Mouse (Mus musculus) lung, embryonic 16.5 days (tissue): Measurements from ENCODE around the gene Cd109. TPM values are rescaled to one million over a fixed set of nuclear protein-coding genes. Genes with fewer than 3 reads are reported as not detected.
A peak's percentile ranks its signal among the peaks of the same experiment; 100 is the strongest.

Experiments used
- ATAC-seq: fragments of 200-750 bp; cut with Nextera tagmentation; 2 replicates; pipeline ENCODE4 v1.8.0; 2017; ENCODE audit warnings: low read depth, mild to moderate bottlenecking, moderate library complexity
- H3K27ac ChIP-seq: fragments of 300-500 bp; sonication (generic); 2 replicates; pipeline ENCODE4 v1.5.1; 2014; ENCODE audit warnings: mild to moderate bottlenecking, control low read depth, low read length
- H3K27me3 ChIP-seq: fragments of 300-500 bp; sonication (generic); 2 replicates; pipeline ENCODE4 v1.6.1; 2014; ENCODE audit warnings: low read depth, low read length, mixed read lengths; ENCODE audit not compliant: control insufficient read depth, insufficient read depth
- H3K36me3 ChIP-seq: fragments of 300-500 bp; sonication (generic); 2 replicates; pipeline ENCODE4 v1.6.1; 2014; ENCODE audit warnings: low read length; ENCODE audit not compliant: control insufficient read depth, insufficient read depth
- H3K4me1 ChIP-seq: fragments of 300-500 bp; sonication (generic); replicated peaks from 2 replicates; pipeline ENCODE4 v1.6.1; 2014; ENCODE audit warnings: low read length, mixed read lengths; ENCODE audit not compliant: control insufficient read depth, insufficient read depth
- H3K4me2 ChIP-seq: fragments of 300-500 bp; sonication (generic); 2 replicates; pipeline ENCODE4 v1.6.1; 2014; ENCODE audit warnings: low read depth, low read length, control low read depth
- H3K4me3 ChIP-seq: fragments of 300-500 bp; sonication (generic); 2 replicates; pipeline ENCODE4 v1.5.1; 2014; ENCODE audit warnings: mild to moderate bottlenecking, low read length, control low read depth
- H3K9ac ChIP-seq: fragments of 300-500 bp; sonication (generic); 2 replicates; pipeline ENCODE4 v1.6.1; 2014; ENCODE audit warnings: low read length, control low read depth
- H3K9me3 ChIP-seq: fragments of 300-500 bp; sonication (generic); 2 replicates; pipeline ENCODE4 v1.6.1; 2016; ENCODE audit warnings: low read length; ENCODE audit not compliant: control insufficient read depth
- WGBS: fragments of 180-500 bp; shearing (Covaris S2); extraction: QIAGEN DNeasy Blood & Tissue Kit; methylation state at CpG from one replicate; pipeline ENCODE4 v1.1.7; 2014; 5-methylcytosine and 5-hydroxymethylcytosine counted together
- polyA plus RNA-seq: library from polyadenylated mRNA; unstranded; fragments of >200 nt; fragmentation: Nextera tagmentation; extraction: Ambion mirVana; gene quantifications from 2 replicates; pipeline ENCODE4 v1.2.1, GENCODE M21; 2015

Cd109 gene
- polyA plus RNA-seq, 1 experiment from 2014 or later, result 10.7 TPM

GRCm38 (mm10) chr9:78590471-78590870 lies 24.9 kb upstream of the Cd109 start:
- no peaks in the 10 kb centered on the region for H3K27me3 ChIP-seq
- no peak overlapping the region for H3K4me2 ChIP-seq
- H3K9me3 ChIP-seq, result no peaks in the 10 kb centered on the region
- peaks cover 9% of the 10 kb centered on the region; the same call in 1 of the 2 replicates for H3K4me1 ChIP-seq
- no peak overlapping the region for H3K9ac ChIP-seq
- ATAC-seq, result no peak
- no peaks in the 10 kb centered on the region for H3K36me3 ChIP-seq
- H3K4me3 ChIP-seq, result no peak overlapping the region
- 92% methylated on average over 2 of the region's 2 CpGs for whole genome bisulfite sequencing
- no peak overlapping the region for H3K27ac ChIP-seq

- WGBS, result 81% methylated on average over 3 of the region's 3 CpGs
- no peaks in the 10 kb centered on the region for H3K4me1 ChIP-seq
- no peaks in the 10 kb centered on the region for H3K36me3 ChIP-seq
- no peak overlapping the region for H3K9ac ChIP-seq
- no peak overlapping the region for H3K4me3 ChIP-seq
- no peak overlapping the region for H3K4me2 ChIP-seq
- no peak for ATAC-seq
- no peaks in the 10 kb centered on the region for H3K27me3 ChIP-seq
- H3K27ac ChIP-seq, result no peak overlapping the region
- H3K9me3 ChIP-seq, result no peaks in the 10 kb centered on the region
Measured at GRCm38 (mm10) chr9:78595257-78595656, 20.1 kb upstream of the Cd109 start.

- no peak for ATAC-seq
- WGBS, result 88% methylated on average over 18 of the region's 18 CpGs
Measured at GRCm38 (mm10) chr9:78595769-78596555, 19.4 kb upstream of the Cd109 start.

GRCm38 (mm10) chr9:78596834-78597233 lies 18.5 kb upstream of the Cd109 start:
- H3K4me3 ChIP-seq, result no peak overlapping the region
- WGBS, result 4% methylated on average over 5 of the region's 5 CpGs
- ATAC-seq, result no peak

More at GRCm38 (mm10) chr9:78595769-78596555, 19.4 kb upstream of the Cd109 start:
- Histone ChIP-seq H3K4me3 (no peak overlapping the region), H3K4me2 (no peak overlapping the region), H3K4me1 (no peaks in the 10 kb centered on the region), H3K36me3 (no peaks in the 10 kb centered on the region), H3K9ac (no peak overlapping the region), H3K9me3 (no peaks in the 10 kb centered on the region), H3K27me3 (no peaks in the 10 kb centered on the region), H3K27ac (no peak overlapping the region)

GRCm38 (mm10) chr9:78599927-78600326 lies 15.4 kb upstream of the Cd109 start:
- H3K27me3 ChIP-seq, result no peaks in the 10 kb centered on the region
- no peaks in the 10 kb centered on the region for H3K36me3 ChIP-seq
- no peaks in the 10 kb centered on the region for H3K4me1 ChIP-seq
- H3K9me3 ChIP-seq, result no peaks in the 10 kb centered on the region
- no peak overlapping the region for H3K9ac ChIP-seq
- no peak overlapping the region for H3K4me2 ChIP-seq
- H3K4me3 ChIP-seq, result no peak overlapping the region
- no peak for ATAC-seq
- no peak overlapping the region for H3K27ac ChIP-seq
- 56% methylated on average over 5 of the region's 5 CpGs for WGBS

More at GRCm38 (mm10) chr9:78596834-78597233, 18.5 kb upstream of the Cd109 start:
- H3K4me2 ChIP-seq, result no peak overlapping the region
- H3K36me3 ChIP-seq, result no peaks in the 10 kb centered on the region
- no peaks in the 10 kb centered on the region for H3K4me1 ChIP-seq
- no peak overlapping the region for H3K9ac ChIP-seq
- H3K27ac ChIP-seq, result no peak overlapping the region
- H3K9me3 ChIP-seq, result no peaks in the 10 kb centered on the region
- H3K27me3 ChIP-seq, result no peaks in the 10 kb centered on the region

- no peaks in the 10 kb centered on the region for H3K27me3 ChIP-seq
- ATAC-seq, result no peak
- H3K4me2 ChIP-seq, result no peak overlapping the region
- H3K9me3 ChIP-seq, result no peaks in the 10 kb centered on the region
- no peak overlapping the region for H3K9ac ChIP-seq
- 42% methylated on average over 4 of the region's 4 CpGs for WGBS
- H3K27ac ChIP-seq, result no peak overlapping the region
- H3K4me3 ChIP-seq, result no peak overlapping the region
- H3K4me1 ChIP-seq, result no peaks in the 10 kb centered on the region
- H3K36me3 ChIP-seq, result no peaks in the 10 kb centered on the region
Measured at GRCm38 (mm10) chr9:78601046-78601730, 14.2 kb upstream of the Cd109 start.

GRCm38 (mm10) chr9:78614201-78614600 lies 1.1 kb upstream of the Cd109 start:
- 0 out of 2 replicates have a peak, but pooled peaks have one; percentile 19 for ATAC-seq
- Histone ChIP-seq H3K9me3 (no peaks in the 10 kb centered on the region), H3K27me3 (peaks cover 3% of the 10 kb centered on the region), H3K27ac (no peak overlapping the region), H3K9ac (no peak overlapping the region), H3K36me3 (no peaks in the 10 kb centered on the region), H3K4me2 (no peak overlapping the region), H3K4me1 (peaks cover 8% of the 10 kb centered on the region; the same call in 1 of the 2 replicates), H3K4me3 (no peak overlapping the region)
- 27% methylated on average over 6 of the region's 6 CpGs for WGBS

GRCm38 (mm10) chr9:78619285-78619684 lies 3.9 kb downstream of the Cd109 start:
- Histone ChIP-seq H3K9me3 (no peaks in the 10 kb centered on the region), H3K4me3 (no peak overlapping the region), H3K36me3 (no peaks in the 10 kb centered on the region), H3K9ac (no peak overlapping the region), H3K4me2 (no peak overlapping the region), H3K4me1 (peaks cover 5% of the 10 kb centered on the region; the same call in 1 of the 2 replicates), H3K27ac (peak overlapping the region; percentile 10), H3K27me3 (peaks cover 3% of the 10 kb centered on the region)
- 68% methylated on average over 9 of the region's 9 CpGs for WGBS
- ATAC-seq, result peak; percentile 66

- 69% methylated on average over 10 of the region's 10 CpGs for WGBS
Measured at GRCm38 (mm10) chr9:78623301-78623747, 8.0 kb downstream of the Cd109 start.

More at GRCm38 (mm10) chr9:78623301-78623747, 8.0 kb downstream of the Cd109 start:
- no peak for ATAC-seq
- H3K27ac ChIP-seq, result no peak overlapping the region
- no peak overlapping the region for H3K4me2 ChIP-seq
- H3K36me3 ChIP-seq, result no peaks in the 10 kb centered on the region
- no peaks in the 10 kb centered on the region for H3K4me1 ChIP-seq
- H3K27me3 ChIP-seq, result no peaks in the 10 kb centered on the region
- no peak overlapping the region for H3K4me3 ChIP-seq
- H3K9ac ChIP-seq, result no peak overlapping the region
- no peaks in the 10 kb centered on the region for H3K9me3 ChIP-seq
